ENCODE assay signal across 33 mouse cellular contexts in genomic region chr19:39740920-39741319, GRCm38 (mm10). TPM values are rescaled to one million over a fixed set of nuclear protein-coding genes. Genes with fewer than 3 reads are reported as not detected.
DNase-seq lines count a peak whose midpoint lies in the region; ATAC-seq and TF ChIP-seq lines count a peak whose summit lies in the region.
"Had no signal": no experiment of that assay in that cellular context is flagged by ENCODE, and none has a peak within 500 bp of the region (broad histone marks: within the 10 kb centered on the region; RNA-seq: fewer than 3 reads in every experiment).

TSS of gene Cyp2c68 (minus strand) at chr19:39741054.

- no peaks in the 10 kb centered on the region for H3K27me3 ChIP-seq in intestine, postnatal 0 days (replicated peaks; ENCODE audit: control insufficient read depth, insufficient read depth, low read length)
- no peaks in the 10 kb centered on the region for H3K27me3 ChIP-seq in liver, embryonic 14.5 days (ENCODE audit: control insufficient read depth, insufficient read depth, low read length)
- no peaks in the 10 kb centered on the region for H3K27me3 ChIP-seq in stomach, embryonic 16.5 days (ENCODE audit: control insufficient read depth, insufficient read depth, low read length)
- H3K27me3 ChIP-seq: embryonic facial prominence, embryonic 15.5 days; forebrain, embryonic 12.5 days; heart, embryonic 12.5 days; hindbrain, embryonic 13.5 days; limb, embryonic 12.5 days; Patski had no signal

- no peaks in the 10 kb centered on the region for H3K4me1 ChIP-seq in intestine, postnatal 0 days (replicated peaks; ENCODE audit: control insufficient read depth, insufficient read depth, low read length)
- H3K4me1 ChIP-seq in liver, embryonic 14.5 days (replicated peaks; ENCODE audit: control insufficient read depth in 2 of 2, insufficient read depth in 2 of 2, low read length in 1 of 2) = peaks cover 0 to 3% of the 10 kb centered on the region in 2 experiments; a peak in 1 of 4 replicates
- no peaks in the 10 kb centered on the region for H3K4me1 ChIP-seq in stomach, embryonic 16.5 days (ENCODE audit: control insufficient read depth, insufficient read depth, low read length)
- H3K4me1 ChIP-seq: embryonic facial prominence, embryonic 10.5 days; embryonic facial prominence, embryonic 15.5 days; forebrain, embryonic 12.5 days; heart, embryonic 12.5 days; hindbrain, embryonic 13.5 days; limb, embryonic 12.5 days had no signal

- no peak for TF ChIP-seq CTCF in intestine, postnatal 0 days (IDR thresholded peaks at IDR 0.05; ENCODE audit: low read depth)
- no peak for TF ChIP-seq CTCF in liver, embryonic 14.5 days (IDR thresholded peaks at IDR 0.05; ENCODE audit: low read depth)

- intact Hi-C loops in left cerebral cortex, postnatal 4 days (cut with DNase I) = no loop called here

- no peak for TF ChIP-seq EP300 in liver, embryonic 14.5 days (IDR thresholded peaks at IDR 0.05; ENCODE audit: low read depth)

- no peaks in the 10 kb centered on the region for H3K36me3 ChIP-seq in intestine, postnatal 0 days (ENCODE audit: control insufficient read depth, insufficient read depth)
- no peaks in the 10 kb centered on the region for H3K36me3 ChIP-seq in liver, embryonic 14.5 days (replicated peaks; ENCODE audit: control insufficient read depth, insufficient read depth, low read depth)
- no peaks in the 10 kb centered on the region for H3K36me3 ChIP-seq in stomach, embryonic 16.5 days (ENCODE audit: control insufficient read depth, insufficient read depth, low read length)
- H3K36me3 ChIP-seq: embryonic facial prominence, embryonic 10.5 days; embryonic facial prominence, embryonic 15.5 days; forebrain, embryonic 12.5 days; heart, embryonic 12.5 days; hindbrain, embryonic 13.5 days; limb, embryonic 12.5 days had no signal

- ATAC-seq in intestine, postnatal 0 days = peak; percentile 59
- peak; percentile 28; the same call in 1 of the 2 replicates for ATAC-seq in liver, embryonic 14.5 days (ENCODE audit: insufficient read depth)
- ATAC-seq in stomach, embryonic 16.5 days (ENCODE audit: insufficient read depth, low FRiP score) = no peak
- ATAC-seq: forebrain, postnatal 0 days; Patski had no signal

- H3K4me2 ChIP-seq in intestine, postnatal 0 days (replicated peaks; ENCODE audit: low read depth) = peak within 1 kb of the TSS; percentile 56
- H3K4me2 ChIP-seq in liver, embryonic 14.5 days (ENCODE audit: low read depth) = no peak within 1 kb of the TSS
- no peak within 1 kb of the TSS for H3K4me2 ChIP-seq in stomach, embryonic 16.5 days (ENCODE audit: low read depth, low read length)
- H3K4me2 ChIP-seq: embryonic facial prominence, embryonic 15.5 days; forebrain, embryonic 12.5 days; heart, embryonic 12.5 days; hindbrain, embryonic 13.5 days; limb, embryonic 12.5 days had no signal

- H3K9me3 ChIP-seq in intestine, postnatal 0 days (ENCODE audit: control insufficient read depth) = no peaks in the 10 kb centered on the region
- no peaks in the 10 kb centered on the region for H3K9me3 ChIP-seq in liver, embryonic 14.5 days (ENCODE audit: control insufficient read depth, low read length)
- no peaks in the 10 kb centered on the region for H3K9me3 ChIP-seq in stomach, embryonic 16.5 days (replicated peaks; ENCODE audit: control insufficient read depth, low read length)
- H3K9me3 ChIP-seq: embryonic facial prominence, embryonic 10.5 days; embryonic facial prominence, embryonic 15.5 days; forebrain, embryonic 12.5 days; hindbrain, embryonic 13.5 days; limb, embryonic 12.5 days had no signal

- DNase-seq in adrenal gland, postnatal 14 days = no peak
- no peak for DNase-seq in adrenal gland, postnatal 25 days
- DNase-seq in liver, embryonic 14.5 days (ENCODE audit: low read depth in 3 of 3, low spot score in 3 of 3) = peak in 2 of 3 experiments; percentile 1 to 3
- no peak for DNase-seq in c-Kit-positive CD71-positive TER-119-positive erythroid progenitor cells, embryonic 14.5 days (ENCODE audit: low spot score)
- no peak for DNase-seq in left cerebral cortex, postnatal 4 days
- DNase-seq: cerebellum, adult 8-10 months; cerebellum, postnatal 25 days; forebrain, postnatal 0 days; heart, adult 2 months; heart, postnatal 4 days; kidney, adult 8-10 months; layer of hippocampus, adult 9-11 months; lung, adult 2 months; lung, postnatal 14 days; midbrain, embryonic 14.5 days; thymus, postnatal 36 days had no signal

- no peak within 1 kb of the TSS; the same call in 1 of the 2 replicates for H3K27ac ChIP-seq in intestine, postnatal 0 days (ENCODE audit: low read depth, low read length)
- no peak within 1 kb of the TSS for H3K27ac ChIP-seq in liver, embryonic 14.5 days
- no peak within 1 kb of the TSS for H3K27ac ChIP-seq in stomach, embryonic 16.5 days (ENCODE audit: low read length)
- H3K27ac ChIP-seq: embryonic facial prominence, embryonic 10.5 days; embryonic facial prominence, embryonic 15.5 days; forebrain, embryonic 12.5 days; heart, adult 2 months; hindbrain, embryonic 13.5 days; kidney, postnatal 0 days; limb, embryonic 12.5 days had no signal

- no peak within 1 kb of the TSS for H3K9ac ChIP-seq in intestine, postnatal 0 days (ENCODE audit: low read depth, low read length)
- no peak within 1 kb of the TSS for H3K9ac ChIP-seq in liver, embryonic 14.5 days (replicated peaks)
- H3K9ac ChIP-seq in stomach, embryonic 16.5 days (ENCODE audit: low read length) = no peak within 1 kb of the TSS
- H3K9ac ChIP-seq: embryonic facial prominence, embryonic 15.5 days; forebrain, embryonic 12.5 days; forebrain, postnatal 0 days; heart, embryonic 12.5 days; hindbrain, embryonic 13.5 days; limb, embryonic 12.5 days had no signal

- peak within 1 kb of the TSS; percentile 38 for H3K4me3 ChIP-seq in intestine, postnatal 0 days (ENCODE audit: low read depth, low read length)
- peak within 1 kb of the TSS; percentile 26 to 39; a peak in 3 of 4 replicates for H3K4me3 ChIP-seq in liver, embryonic 14.5 days (ENCODE audit: insufficient read depth in 1 of 2, low read depth in 2 of 2, low read length in 2 of 2)
- H3K4me3 ChIP-seq in stomach, embryonic 16.5 days (replicated peaks; ENCODE audit: low read length) = no peak within 1 kb of the TSS
- H3K4me3 ChIP-seq: embryonic facial prominence, embryonic 10.5 days; embryonic facial prominence, embryonic 15.5 days; forebrain, embryonic 12.5 days; heart, adult 2 months; heart, embryonic 12.5 days; hindbrain, embryonic 13.5 days; limb, embryonic 12.5 days had no signal

- 34% methylated on average over 2 of the region's 2 CpGs for WGBS in intestine, postnatal 0 days
- WGBS in liver, embryonic 14.5 days (ENCODE audit: insufficient replicate concordance) = 47% methylated on average over 2 of the region's 2 CpGs
- 63% methylated on average over 2 of the region's 2 CpGs for WGBS in stomach, embryonic 16.5 days

RNA-seq across cellular contexts. Expression of gene Cyp2c68, which starts in this region (rescaled TPM):
- 1.9 and 31.3 TPM in 2 replicates for total RNA-seq in adrenal gland, postnatal 14 days (2021)
- 3.0 TPM in 1 of 2 replicates, not detected in the other for total RNA-seq in adrenal gland, postnatal 25 days (2021)
- 99.5 and 101 TPM in 2 replicates for polyA plus RNA-seq in intestine, postnatal 0 days (2015; fragmentation: Nextera tagmentation; extraction: Ambion mirVana)
- polyA plus RNA-seq in liver, embryonic 14.5 days (2012; rRNA removed) = 36.5 and 48.7 TPM in 2 replicates
- polyA plus RNA-seq in liver, embryonic 14.5 days (2014; fragmentation: Nextera tagmentation; extraction: Ambion mirVana) = 118 and 124 TPM in 2 replicates
- polyA plus RNA-seq in stomach, embryonic 16.5 days (2015; fragmentation: Nextera tagmentation; extraction: Ambion mirVana) = 16.4 and 17.7 TPM in 2 replicates
- not detected for total RNA-seq in left cerebral cortex, postnatal 4 days (2021)
- total RNA-seq: gastrocnemius, adult 8-10 months; heart, adult 2 months; heart, postnatal 4 days; left cerebral cortex, adult 18-20 months; left cerebral cortex, postnatal 14 days; MEL; neutrophil, adult 5-6 weeks had no signal
- polyA plus RNA-seq: embryonic facial prominence, embryonic 10.5 days; embryonic facial prominence, embryonic 15.5 days; forebrain, embryonic 12.5 days; forebrain, postnatal 0 days; heart, adult 2 months; heart, postnatal 0 days; hindbrain, embryonic 13.5 days; kidney, postnatal 0 days; limb, embryonic 12.5 days; lung, adult 2 months; midbrain, embryonic 14.5 days; Patski; spleen, adult 2 months had no signal

Comparison
In these comparisons a context has a peak if more than half of its experiments do, and no peak if none do; other contexts are left out.
1. DNase-seq: peak in liver, embryonic 14.5 days (2 of 3); none in adrenal gland, postnatal 14 days (single experiment), adrenal gland, postnatal 25 days (single experiment), c-Kit-positive CD71-positive TER-119-positive erythroid progenitor cells, embryonic 14.5 days (single experiment) and left cerebral cortex, postnatal 4 days (single experiment).